Mouse (Mus musculus) midbrain, embryonic 14.5 days (tissue): ENCODE measurements around the gene Gin1. TPM values are rescaled to one million over a fixed set of nuclear protein-coding genes. Genes with fewer than 3 reads are reported as not detected.

ENCODE experiments used
- ATAC-seq: fragments of 200-750 bp; cut with Nextera tagmentation; 2 replicates; pipeline ENCODE4 v1.8.0; 2017; ENCODE audit warnings: moderate number of reproducible peaks, moderate library complexity; ENCODE audit not compliant: low FRiP score, low TSS enrichment
- DNase-seq: peaks from one replicate; pipeline ENCODE4 v3.0.0-alpha.2; 2015
- H3K27ac ChIP-seq: fragments of 300-500 bp; sonication (generic); replicated peaks from 2 replicates; pipeline ENCODE4 v1.5.1; 2014; ENCODE audit warnings: mild to moderate bottlenecking, low read depth, low read length, moderate library complexity
- H3K27me3 ChIP-seq: fragments of 300-500 bp; sonication (generic); 2 replicates; pipeline ENCODE4 v1.6.1; 2014; ENCODE audit warnings: low read length, control low read depth, mixed read lengths; ENCODE audit not compliant: control insufficient read depth, insufficient read depth
- H3K36me3 ChIP-seq: fragments of 300-500 bp; sonication (generic); 2 replicates; pipeline ENCODE4 v1.6.1; 2014; ENCODE audit warnings: low read length, control low read depth; ENCODE audit not compliant: control insufficient read depth, insufficient read depth
- H3K4me1 ChIP-seq: fragments of 300-500 bp; sonication (generic); 2 replicates; pipeline ENCODE4 v1.6.1; 2014; ENCODE audit warnings: mild to moderate bottlenecking, antibody characterized with exemption, low read length, control low read depth; ENCODE audit not compliant: control insufficient read depth, insufficient read depth
- H3K4me2 ChIP-seq: fragments of 300-500 bp; sonication (generic); 2 replicates; pipeline ENCODE4 v1.6.1; 2014; ENCODE audit warnings: mild to moderate bottlenecking, low read length, moderate library complexity
- H3K4me3 ChIP-seq: fragments of 300-500 bp; sonication (generic); replicated peaks from 2 replicates; pipeline ENCODE4 v1.5.1; 2014; ENCODE audit warnings: low read depth, low read length
- H3K9ac ChIP-seq: fragments of 300-500 bp; sonication (generic); replicated peaks from 2 replicates; pipeline ENCODE4 v1.6.1; 2014; ENCODE audit warnings: mild to moderate bottlenecking, low read length, moderate library complexity
- H3K9me3 ChIP-seq: fragments of 300-500 bp; sonication (generic); 2 replicates; pipeline ENCODE4 v1.6.1; 2016; ENCODE audit warnings: low read length, control low read depth, mixed read lengths; ENCODE audit not compliant: control insufficient read depth
- WGBS: fragments of 180-500 bp; shearing (Covaris S2); extraction: QIAGEN DNeasy Blood & Tissue Kit; methylation state at CpG from one replicate; pipeline ENCODE4 v1.1.7; 2014; 5-methylcytosine and 5-hydroxymethylcytosine counted together
- polyA plus RNA-seq: library from polyadenylated mRNA; unstranded; fragments of >200 nt; fragmentation: Nextera tagmentation; extraction: Ambion mirVana; gene quantifications from 2 replicates; pipeline ENCODE4 v1.2.1, GENCODE M21; 2014

Gin1 gene
- polyA plus RNA-seq, 1 experiment from 2014 or later = 14.6 TPM

DNA sequence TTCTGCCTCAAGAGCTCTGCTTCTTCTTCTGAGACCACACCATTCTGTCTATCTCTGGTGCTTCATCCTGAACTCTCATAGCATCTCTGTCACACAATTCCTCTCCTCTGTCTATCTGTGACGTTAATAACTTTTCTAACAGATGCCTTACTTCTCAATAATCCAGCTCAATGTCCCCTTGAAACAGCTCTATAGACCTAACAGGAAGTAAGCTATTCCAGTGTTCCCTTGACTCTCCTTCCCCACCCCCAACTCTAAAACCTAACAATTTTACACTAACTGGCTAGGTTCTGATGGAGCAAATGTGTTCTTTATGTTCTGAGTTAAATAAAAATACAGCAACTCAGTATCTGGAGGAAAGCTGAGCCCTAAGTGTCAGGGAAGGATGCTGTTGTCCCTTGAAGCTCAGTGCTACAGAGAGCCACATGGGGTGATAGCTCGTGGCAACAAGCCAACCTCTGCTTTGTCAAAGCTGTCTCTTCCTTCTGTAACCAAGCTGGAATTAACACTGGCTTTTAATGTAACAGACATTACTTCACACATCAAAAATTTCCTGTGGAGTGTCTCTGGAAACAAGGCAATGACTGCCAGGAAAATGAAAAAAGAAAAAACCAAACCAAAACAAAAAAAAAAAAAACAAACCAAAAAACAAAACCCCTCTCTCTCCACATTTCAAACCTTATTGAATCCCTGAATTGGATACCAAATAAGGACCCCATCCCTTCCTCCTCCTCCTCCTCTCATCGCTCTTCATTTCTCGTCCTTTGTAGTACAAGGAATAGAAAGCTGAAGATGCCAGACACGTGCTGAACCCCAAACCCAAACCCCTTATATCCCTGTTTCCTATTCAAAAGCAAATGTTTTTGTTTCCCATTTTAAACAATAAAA, 63.7 kb downstream of the Gin1 start:
- Histone ChIP-seq H3K9ac (no peak overlapping the region), H3K4me2 (no peak overlapping the region), H3K36me3 (peaks cover 16% of the 10 kb centered on the region; the same call in 1 of the 2 replicates), H3K4me1 (no peaks in the 10 kb centered on the region), H3K4me3 (no peak overlapping the region), H3K27me3 (no peaks in the 10 kb centered on the region), H3K9me3 (no peaks in the 10 kb centered on the region), H3K27ac (no peak overlapping the region)
- DNase-seq (peak; percentile 65), ATAC-seq (no peak)
- WGBS = 66% methylated on average over 5 of the region's 5 CpGs

DNA sequence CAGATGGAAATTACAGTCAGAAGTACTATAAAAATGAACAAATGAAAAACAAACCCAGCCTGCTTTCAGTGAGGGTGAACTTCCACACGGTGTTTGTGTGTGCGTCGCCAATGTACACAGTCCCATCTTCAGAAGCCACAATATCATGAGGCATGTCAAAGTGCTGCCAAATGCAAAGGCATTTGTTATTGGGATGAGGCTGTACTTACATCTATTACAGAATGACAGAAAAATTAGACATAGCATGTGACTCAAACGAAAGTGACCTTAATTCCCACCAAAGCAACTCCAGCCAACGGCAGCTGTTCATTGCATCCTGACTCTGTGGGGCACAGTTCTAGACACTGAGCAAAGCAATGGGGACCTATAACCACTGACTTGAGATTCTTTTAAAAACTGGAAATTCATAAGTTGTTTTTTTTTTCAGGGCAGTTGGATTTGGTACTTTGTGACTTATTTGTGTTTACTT, 64.4 kb downstream of the Gin1 start:
- H3K4me1 ChIP-seq = no peaks in the 10 kb centered on the region
- no peak overlapping the region for H3K4me2 ChIP-seq
- DNase-seq (no peak), ATAC-seq (no peak)
- H3K27me3 ChIP-seq = no peaks in the 10 kb centered on the region
- WGBS = 85% methylated on average over 5 of the region's 5 CpGs
- H3K4me3 ChIP-seq = no peak overlapping the region
- H3K27ac ChIP-seq = no peak overlapping the region
- H3K9ac ChIP-seq = no peak overlapping the region
- no peaks in the 10 kb centered on the region for H3K9me3 ChIP-seq
- 0 out of 2 replicates have a peak, but pooled peaks cover 16% of the 10 kb centered on the region for H3K36me3 ChIP-seq

Other genes with a start within 250 kb of the Gin1 start
- gene D1Ertd622e, start 108.1 kb upstream of the Gin1 start, polyA plus RNA-seq = 60.7 and 67.5 TPM in 2 replicates
- 64.1 and 83.0 TPM in 2 replicates for gene Ppip5k2, start 239 bp downstream of the Gin1 start, polyA plus RNA-seq